Mouse (Mus musculus) CH12.LX (cell line): ENCODE measurements around the gene Megf11. TPM values are rescaled to one million over a fixed set of nuclear protein-coding genes. Genes with fewer than 3 reads are reported as not detected.

Experiments used
- DNase-seq: peaks from one replicate; pipeline ENCODE4 v3.0.0-alpha.2; 2013; ENCODE audit errors: extremely low read depth
- H3K27ac ChIP-seq: 2 replicates; pipeline ENCODE4 v1.5.1; 2012; ENCODE audit warnings: low read depth, mild to moderate bottlenecking, control low read depth, moderate library complexity; ENCODE audit not compliant: insufficient read depth
- H3K27me3 ChIP-seq: replicated peaks from 2 replicates; pipeline ENCODE3; 2012; ENCODE audit warnings: inconsistent platforms
- H3K36me3 ChIP-seq, 2 experiments: replicated peaks in 1 of 2; 2 replicates each; pipeline versions ENCODE3 to v1.6.1; 2012; ENCODE audit warnings: inconsistent platforms in 1 of 2, low read length in 1 of 2, mild to moderate bottlenecking in 1 of 2, mixed read lengths in 1 of 2, moderate library complexity in 1 of 2; ENCODE audit not compliant: control insufficient read depth in 1 of 2, insufficient read depth in 1 of 2
- H3K4me1 ChIP-seq, 2 experiments: 2 replicates each; pipeline ENCODE4 v1.6.1; 2012; ENCODE audit warnings: inconsistent platforms in 1 of 2, moderate library complexity in 1 of 2; ENCODE audit not compliant: insufficient read depth in 2 of 2, control insufficient read depth in 1 of 2
- H3K4me2 ChIP-seq: 2 replicates; pipeline ENCODE4 v1.6.1; 2012; ENCODE audit warnings: low read depth, mild to moderate bottlenecking, control low read depth; ENCODE audit not compliant: poor library complexity, insufficient read depth, severe bottlenecking
- H3K4me3 ChIP-seq, 3 experiments: fragments of 150-350 bp in 1 of 3; sonication (generic) in 1 of 3; replicated peaks in 1 of 3; 2 replicates each; pipeline versions ENCODE3 to v1.5.1; 2011 to 2012; ENCODE audit warnings: low read depth in 2 of 3, low read length in 2 of 3, mild to moderate bottlenecking in 2 of 3, moderate library complexity in 2 of 3, control low read depth in 1 of 3, improper control_type of control experiment in 1 of 3, inconsistent platforms in 1 of 3, mixed read lengths in 1 of 3; ENCODE audit not compliant: poor library complexity in 1 of 3
- H3K79me2 ChIP-seq: replicated peaks from 2 replicates; pipeline ENCODE4 v1.6.1; 2012; ENCODE audit warnings: mild to moderate bottlenecking, moderate library complexity; ENCODE audit not compliant: control insufficient read depth, poor library complexity, insufficient read depth, severe bottlenecking; ENCODE audit errors: extremely low read depth
- H3K9ac ChIP-seq: 2 replicates; pipeline ENCODE4 v1.6.1; 2012; ENCODE audit warnings: low read depth, mild to moderate bottlenecking, control low read depth, moderate library complexity; ENCODE audit not compliant: insufficient read depth
- H3K9me3 ChIP-seq: replicated peaks from 2 replicates; pipeline ENCODE3; 2012; ENCODE audit warnings: low read length, inconsistent platforms, mixed read lengths
- CTCF ChIP-seq, 2 experiments: IDR thresholded peaks in 1 of 2; conservative IDR thresholded peaks in 1 of 2; 2 replicates each; pipeline ENCODE4 v1.5.1; 2011 to 2012; ENCODE audit warnings: low read depth in 2 of 2, low read length in 2 of 2, improper control_type of control experiment in 1 of 2, inconsistent platforms in 1 of 2, mild to moderate bottlenecking in 1 of 2, moderate library complexity in 1 of 2
- ETS1 ChIP-seq: conservative IDR thresholded peaks from 2 replicates; pipeline ENCODE4 v1.6.1; 2012; ENCODE audit warnings: low read depth, mild to moderate bottlenecking, inconsistent platforms, low read length, improper control_type of control experiment, moderate library complexity
- JUN ChIP-seq: IDR thresholded peaks from 2 replicates; pipeline ENCODE4 v1.6.1; 2011; ENCODE audit warnings: low read depth, mild to moderate bottlenecking, low read length, improper control_type of control experiment, moderate library complexity; ENCODE audit not compliant: insufficient read depth
- MXI1 ChIP-seq: IDR thresholded peaks from 2 replicates; pipeline ENCODE4 v1.6.1; 2011; ENCODE audit warnings: mild to moderate bottlenecking, low read depth, low read length, improper control_type of control experiment
- NELFE ChIP-seq: IDR thresholded peaks from 2 replicates; pipeline ENCODE4 v1.6.1; 2011; ENCODE audit warnings: low read depth, low read length, improper control_type of control experiment
- NRF1 ChIP-seq: IDR thresholded peaks from 2 replicates; pipeline ENCODE4 v1.6.1; 2014; ENCODE audit warnings: low read depth, mild to moderate bottlenecking, inconsistent platforms, low read length, improper control_type of control experiment, moderate library complexity
- POLR2A ChIP-seq: IDR thresholded peaks from 2 replicates; pipeline ENCODE4 v1.6.1; 2011; ENCODE audit warnings: low read depth, mild to moderate bottlenecking, improper control_type of control experiment, low read length
- POLR2AphosphoS2 ChIP-seq: IDR thresholded peaks from 2 replicates; pipeline ENCODE4 v1.6.1; 2011; ENCODE audit warnings: low read depth, low read length, improper control_type of control experiment
- RAD21 ChIP-seq: IDR thresholded peaks from 2 replicates; pipeline ENCODE4 v1.6.1; 2011; ENCODE audit warnings: low read depth, mild to moderate bottlenecking, low read length, improper control_type of control experiment, moderate library complexity
- SMC3 ChIP-seq: IDR thresholded peaks from 2 replicates; pipeline ENCODE4 v1.6.1; 2011; ENCODE audit warnings: low read depth, low read length, improper control_type of control experiment
- TCF12 ChIP-seq: IDR thresholded peaks from 2 replicates; pipeline ENCODE4 v1.6.1; 2014; ENCODE audit warnings: low read depth, mild to moderate bottlenecking, inconsistent platforms, low read length, improper control_type of control experiment
- USF2 ChIP-seq: conservative IDR thresholded peaks from 2 replicates; pipeline ENCODE4 v1.6.1; 2011; ENCODE audit warnings: low read depth, low read length, improper control_type of control experiment
- ZC3H11A ChIP-seq: IDR thresholded peaks from 2 replicates; pipeline ENCODE4 v1.6.1; 2012; ENCODE audit warnings: low read depth, mild to moderate bottlenecking, inconsistent platforms, low read length, improper control_type of control experiment
- ZKSCAN1 ChIP-seq: IDR thresholded peaks from 2 replicates; pipeline ENCODE4 v1.6.1; 2012; ENCODE audit warnings: low read depth, inconsistent platforms, low read length, improper control_type of control experiment, borderline replicate concordance
- ZNF384 ChIP-seq: IDR thresholded peaks from 2 replicates; pipeline ENCODE4 v1.6.1; 2012; ENCODE audit warnings: low read depth, low read length, improper control_type of control experiment, inconsistent platforms
- dilution Hi-C: fragments of 300-500 bp; cut with MboI; formaldehyde crosslinking; loops from 2 replicates; pipeline ENCODE4 v1.14.3; 2020; ENCODE audit warnings: low sequenced_read_pairs; ENCODE audit not compliant: extremely low pct_unique_long_range_greater_than_20kb, extremely low pct_ligation_motif_present
- in situ Hi-C: fragments of 300-500 bp; cut with MboI; formaldehyde crosslinking; loops from 3 replicates; pipeline ENCODE4 v1.14.3; 2019; ENCODE audit warnings: low sequenced_read_pairs, low pct_ligation_motif_present, low pct_unique_long_range_greater_than_20kb, mixed read lengths
- polyA plus RNA-seq: library from polyadenylated mRNA; unstranded; fragments of >175 nt; gene quantifications from 2 replicates; pipeline ENCODE4 v1.2.1, GENCODE M21; 2012; ENCODE audit warnings: low read depth; ENCODE audit not compliant: insufficient read length
- total RNA-seq, 2 experiments: library from RNA; depleted of rRNA; stranded (reverse); fragments of 300-350 nt in 1 of 2; fragments of >200 nt in 1 of 2; gene quantifications; 2 replicates each; pipeline ENCODE4 v1.2.3; 2012 to 2014

Gene Megf11
- total and polyA plus RNA-seq, 3 experiments, result 0.04 to 0.59 TPM; not detected in 1

DNA sequence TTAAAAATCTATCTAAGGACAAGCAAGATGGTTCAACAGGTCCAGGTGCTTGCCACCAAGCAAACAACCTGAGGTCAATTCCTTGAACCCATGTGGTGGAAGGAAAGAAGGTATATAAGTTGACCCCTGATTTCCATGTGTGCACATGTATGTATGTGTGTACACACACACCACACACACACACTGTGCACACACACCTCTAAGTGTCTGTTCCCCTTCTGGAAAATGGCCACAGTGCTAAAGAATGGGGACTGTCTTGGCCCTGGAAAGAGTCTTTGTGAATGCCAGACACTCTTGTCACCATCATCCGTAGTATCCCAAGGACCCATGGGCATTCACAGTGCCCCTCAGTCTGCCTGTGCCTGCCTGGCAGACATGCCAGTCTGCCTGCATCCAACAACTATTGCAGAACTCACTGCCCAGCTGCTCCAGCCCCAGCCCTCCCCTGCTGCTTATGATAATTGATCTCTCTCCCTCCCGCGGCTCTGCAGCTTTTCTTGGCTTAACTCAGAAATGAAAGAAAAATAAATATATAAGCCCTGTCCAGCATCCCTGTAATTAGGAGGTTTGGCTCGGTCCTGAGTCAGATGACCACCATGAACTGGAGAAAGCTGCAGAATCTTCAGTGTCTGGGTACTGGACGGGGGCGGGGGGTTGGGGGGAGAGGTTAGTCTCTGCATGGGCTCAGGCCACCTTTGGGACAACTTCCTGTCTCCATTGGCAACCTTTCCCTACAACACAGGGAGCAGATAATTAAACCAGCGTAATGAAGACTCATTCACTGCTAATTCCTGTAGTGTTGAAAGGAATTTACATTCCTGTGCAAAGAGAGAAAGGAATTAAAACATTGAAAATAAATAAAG is 226.9 kb downstream of the Megf11 start:
- no peak overlapping the region for H3K27ac ChIP-seq
- no peak for DNase-seq
- H3K4me2 ChIP-seq, result no peak overlapping the region
- dilution Hi-C loops, result no loop called here
- in situ Hi-C loops, result no loop called here
- no peaks in the 10 kb centered on the region for H3K36me3 ChIP-seq
- no peak for TF ChIP-seq ZC3H11A
- no peaks in the 10 kb centered on the region for H3K4me1 ChIP-seq
- no peak overlapping the region for H3K4me3 ChIP-seq
- H3K9ac ChIP-seq, result no peak overlapping the region
- no peaks in the 10 kb centered on the region for H3K79me2 ChIP-seq
- H3K9me3 ChIP-seq, result no peaks in the 10 kb centered on the region
- peaks cover 9% of the 10 kb centered on the region for H3K27me3 ChIP-seq

- H3K4me2 ChIP-seq, result no peak overlapping the region
- peak; percentile 33 for DNase-seq
- H3K4me3 ChIP-seq, result no peak overlapping the region
- H3K9me3 ChIP-seq, result no peaks in the 10 kb centered on the region
- no peak for TF ChIP-seq POLR2AphosphoS2
- TF ChIP-seq TCF12, result no peak
- no peak for TF ChIP-seq ZNF384
- no peak for TF ChIP-seq USF2
- no peak for TF ChIP-seq NRF1
- peak; percentile 44 to 68; a peak in 3 of 4 replicates for TF ChIP-seq CTCF (conservative IDR thresholded peaks at IDR 0.05 in 1 of 2, IDR thresholded peaks at IDR 0.05 in 1 of 2; ENCODE audit: low read depth in 2 of 2, low read length in 2 of 2)
- TF ChIP-seq ZKSCAN1, result peak; percentile 82; the same call in 1 of the 2 replicates
- TF ChIP-seq ETS1, result no peak
- peak; percentile 38 for TF ChIP-seq RAD21
- TF ChIP-seq SMC3, result peak; percentile 42; the same call in 1 of the 2 replicates
- no peak for TF ChIP-seq NELFE
- TF ChIP-seq POLR2A, result no peak
- no peak for TF ChIP-seq JUN
- no peak for TF ChIP-seq MXI1
- no peaks in the 10 kb centered on the region for H3K4me1 ChIP-seq
- in situ Hi-C loops (no loop called here), dilution Hi-C loops (no loop called here)
- H3K27ac ChIP-seq, result no peak overlapping the region
- H3K79me2 ChIP-seq, result no peaks in the 10 kb centered on the region
- H3K27me3 ChIP-seq, result peaks cover 9% of the 10 kb centered on the region
- no peaks in the 10 kb centered on the region for H3K36me3 ChIP-seq
- no peak overlapping the region for H3K9ac ChIP-seq
These were observed 227.7 kb downstream of the Megf11 start for GRCm38 (mm10) chr9:64612984-64613649.
